Mouse (Mus musculus) lung, postnatal 0 days (tissue): Measurements from ENCODE around the gene Trappc2l.

Experiments used
- CTCF ChIP-seq: IDR thresholded peaks from 2 replicates; pipeline ENCODE4 v1.5.1; 2016; ENCODE audit warnings: antibody characterized with exemption, mild to moderate bottlenecking
- EP300 ChIP-seq: IDR thresholded peaks from 2 replicates; pipeline ENCODE4 v1.6.1; 2016; ENCODE audit warnings: antibody characterized with exemption, mild to moderate bottlenecking, control low read depth

DNA sequence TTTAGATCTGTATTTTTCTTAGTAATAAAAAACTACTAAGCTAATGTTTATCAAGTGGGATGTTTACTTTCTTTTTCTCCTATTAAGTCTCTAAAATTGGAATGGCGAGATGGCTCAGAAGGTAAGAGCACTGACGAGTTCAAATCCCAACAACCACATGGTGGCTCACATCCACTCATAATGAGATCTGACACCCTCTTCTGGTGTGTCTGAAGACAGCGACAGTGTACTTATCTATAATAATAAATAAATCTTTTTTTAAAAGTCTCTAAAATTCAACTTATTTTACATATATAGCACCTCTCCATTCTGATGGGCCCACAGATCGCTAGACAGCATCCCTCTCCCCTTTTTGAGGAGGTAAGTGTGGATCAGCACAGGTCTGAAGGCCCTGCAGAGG is 1.2 kb upstream of the Trappc2l start:
- no peak for TF ChIP-seq EP300
- TF ChIP-seq CTCF, result 0 out of 2 replicates have a peak, but pooled peaks have one; percentile 7
